ENCODE assay signal across 9 mouse cellular contexts in the genomic region with DNA sequence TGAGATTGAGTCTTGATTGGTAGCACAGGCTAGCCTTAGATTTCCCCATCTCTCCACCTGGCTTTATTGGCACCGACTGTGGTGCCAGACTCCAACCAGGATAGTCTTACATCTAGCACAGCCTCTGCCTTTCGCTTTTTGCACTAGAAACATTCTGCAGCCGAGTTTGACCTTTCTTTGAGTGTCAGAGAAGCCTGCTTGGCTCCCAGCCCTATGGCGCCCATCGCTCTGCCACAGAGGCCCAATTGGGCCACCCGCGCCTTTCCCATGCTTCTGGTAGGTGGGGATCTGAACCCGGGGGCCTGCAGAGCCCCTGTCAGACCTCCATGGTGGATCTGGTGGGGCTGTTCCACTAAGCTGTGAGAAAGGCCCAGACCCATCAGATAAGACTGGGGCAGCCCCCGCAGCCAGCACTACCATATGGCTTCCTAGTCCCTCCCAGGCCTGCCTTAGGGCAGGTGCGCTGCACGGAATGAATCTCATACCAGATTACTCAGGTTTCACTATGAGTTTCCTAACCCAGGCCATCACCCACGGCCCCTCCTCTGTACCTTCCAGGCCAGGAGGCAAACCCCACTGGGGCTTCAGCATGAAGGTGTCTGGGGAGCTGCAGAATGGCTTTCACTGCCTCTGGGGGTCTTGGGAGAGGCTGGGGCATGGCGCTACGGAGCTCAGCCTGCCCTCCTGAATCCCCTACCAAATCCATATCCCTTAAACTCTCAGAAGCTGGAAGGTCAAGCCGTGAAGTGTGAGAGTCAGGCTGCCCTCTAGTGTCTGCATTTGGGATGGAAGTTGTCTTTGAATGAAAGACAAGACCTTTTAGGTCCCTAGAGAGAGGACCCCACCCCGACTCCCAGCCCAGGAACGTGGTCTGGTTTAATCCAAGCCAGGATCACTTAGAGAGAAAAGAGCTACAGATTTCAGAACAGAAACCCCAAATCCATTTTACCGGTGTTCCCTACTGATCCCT. TPM values are rescaled to one million over a fixed set of nuclear protein-coding genes. Genes with fewer than 3 reads are reported as not detected.
DNase-seq lines count a peak whose midpoint lies in the region; ATAC-seq and TF ChIP-seq lines count a peak whose summit lies in the region.
"Had no signal": no experiment of that assay in that cellular context is flagged by ENCODE, and none has a peak within 500 bp of the region (broad histone marks: within the 10 kb centered on the region; RNA-seq: fewer than 3 reads in every experiment).

No protein-coding gene starts in this region.

- H3K9ac ChIP-seq in liver, embryonic 14.5 days (replicated peaks): no peak overlapping the region
- H3K9ac ChIP-seq: limb, embryonic 15.5 days had no signal

- H3K36me3 ChIP-seq in liver, embryonic 14.5 days (replicated peaks; ENCODE audit: control insufficient read depth, insufficient read depth, low read depth): no peaks in the 10 kb centered on the region
- H3K36me3 ChIP-seq: limb, embryonic 15.5 days had no signal

- ATAC-seq in liver, embryonic 14.5 days (ENCODE audit: insufficient read depth): no peak
- no peak for ATAC-seq in erythroblast, adult 5-6 weeks (replicated peaks; ENCODE audit: low FRiP score, poor library complexity, severe bottlenecking)

- no peaks in the 10 kb centered on the region for H3K4me1 ChIP-seq in liver, embryonic 14.5 days (replicated peaks; ENCODE audit: control insufficient read depth in 2 of 2, insufficient read depth in 2 of 2, low read length in 1 of 2)

- H3K4me3 ChIP-seq in liver, embryonic 14.5 days (ENCODE audit: insufficient read depth in 1 of 2, low read depth in 2 of 2, low read length in 2 of 2): no peak overlapping the region
- H3K4me3 ChIP-seq: limb, embryonic 15.5 days had no signal

- H3K27me3 ChIP-seq in liver, embryonic 14.5 days (ENCODE audit: control insufficient read depth, insufficient read depth, low read length): no peaks in the 10 kb centered on the region

- TF ChIP-seq CTCF in liver, embryonic 14.5 days (IDR thresholded peaks at IDR 0.05; ENCODE audit: low read depth): peak; percentile 52

- peak; percentile 27 for DNase-seq in gastrocnemius, adult 18-20 months (ENCODE audit: low spot score)
- DNase-seq in gastrocnemius, postnatal 25 days: no peak
- DNase-seq in thymus, postnatal 14 days: peak; percentile 12
- DNase-seq in thymus, postnatal 10 days (ENCODE audit: low spot score in 2 of 2): no peak
- DNase-seq in embryo, embryonic 11 days: peak; percentile 68
- DNase-seq in liver, embryonic 14.5 days (ENCODE audit: low read depth in 3 of 3, low spot score in 3 of 3): no peak
- no peak for DNase-seq in cerebellum, adult 8-10 months

- no peak for TF ChIP-seq EP300 in liver, embryonic 14.5 days (IDR thresholded peaks at IDR 0.05; ENCODE audit: low read depth)

- no peak overlapping the region for H3K27ac ChIP-seq in liver, embryonic 14.5 days
- H3K27ac ChIP-seq: limb, embryonic 15.5 days had no signal

- WGBS in liver, embryonic 14.5 days (ENCODE audit: insufficient replicate concordance): 37% methylated on average over 18 of the region's 18 CpGs

- no peaks in the 10 kb centered on the region for H3K9me3 ChIP-seq in liver, embryonic 14.5 days (ENCODE audit: control insufficient read depth, low read length)
- H3K9me3 ChIP-seq: limb, embryonic 15.5 days had no signal

- H3K4me2 ChIP-seq in liver, embryonic 14.5 days (ENCODE audit: low read depth): no peak overlapping the region
- H3K4me2 ChIP-seq: limb, embryonic 15.5 days had no signal

RNA-seq across cellular contexts. Expression of a gene that starts 9.5 kb away (rescaled TPM):
- 1 to 10 TPM in 1 of 2 experiments, under 1 TPM in 1; 0.75 to 1.9 TPM for total RNA-seq in gastrocnemius, adult 18-20 months (2021)
- total RNA-seq in gastrocnemius, postnatal 25 days (2021): 1 to 10 TPM in 1 of 2 experiments, under 1 TPM in 1; 0.31 to 7.7 TPM
- 0.22 and 0.27 TPM in 2 replicates for polyA plus RNA-seq in liver, embryonic 14.5 days (2012; rRNA removed)
- polyA plus RNA-seq in liver, embryonic 14.5 days (2014; fragmentation: Nextera tagmentation; extraction: Ambion mirVana): 0.29 and 0.38 TPM in 2 replicates
- total RNA-seq in erythroblast, adult 5-6 weeks (2015; ENCODE audit: low replicate concordance): not detected in 2 replicates
- not detected in 2 replicates for total RNA-seq in erythroblast, adult 5-6 weeks (2017; ENCODE audit: low replicate concordance)

RNA-seq across cellular contexts. Expression of a gene that starts 38.6 kb away (rescaled TPM):
- total RNA-seq in gastrocnemius, adult 18-20 months (2021): 1 to 10 TPM; 5.8 to 6.1 TPM
- 1 to 10 TPM; 7.6 to 8.2 TPM for total RNA-seq in gastrocnemius, postnatal 25 days (2021)
- 0.66 and 1.00 TPM in 2 replicates for polyA plus RNA-seq in liver, embryonic 14.5 days (2012; rRNA removed)
- 0.19 and 0.37 TPM in 2 replicates for polyA plus RNA-seq in liver, embryonic 14.5 days (2014; fragmentation: Nextera tagmentation; extraction: Ambion mirVana)
- not detected in 2 replicates for total RNA-seq in erythroblast, adult 5-6 weeks (2015; ENCODE audit: low replicate concordance)
- not detected in 2 replicates for total RNA-seq in erythroblast, adult 5-6 weeks (2017; ENCODE audit: low replicate concordance)

RNA-seq across cellular contexts. Expression of a gene that starts 57.6 kb away (rescaled TPM):
- 1 to 10 TPM; 3.6 to 6.7 TPM for total RNA-seq in gastrocnemius, adult 18-20 months (2021)
- total RNA-seq in gastrocnemius, postnatal 25 days (2021): 10 to 100 TPM in 1 of 2 experiments, 1 to 10 TPM in 1; 2.1 to 19.6 TPM
- 15.0 and 18.2 TPM in 2 replicates for polyA plus RNA-seq in liver, embryonic 14.5 days (2012; rRNA removed)
- polyA plus RNA-seq in liver, embryonic 14.5 days (2014; fragmentation: Nextera tagmentation; extraction: Ambion mirVana): 6.5 and 7.1 TPM in 2 replicates
- 11.5 and 20.9 TPM in 2 replicates for total RNA-seq in erythroblast, adult 5-6 weeks (2015; ENCODE audit: low replicate concordance)
- 3.5 and 5.7 TPM in 2 replicates for total RNA-seq in erythroblast, adult 5-6 weeks (2017; ENCODE audit: low replicate concordance)

Comparison
In these comparisons a context has a peak if more than half of its experiments do, and no peak if none do; other contexts are left out.
1. DNase-seq: peak in gastrocnemius, adult 18-20 months (single experiment), thymus, postnatal 14 days (single experiment) and embryo, embryonic 11 days (single experiment); none in gastrocnemius, postnatal 25 days (single experiment), thymus, postnatal 10 days (0 of 2), liver, embryonic 14.5 days (0 of 3) and cerebellum, adult 8-10 months (single experiment).
2. RNA of a gene that starts 38.6 kb away (total RNA-seq): 7.6 to 8.2 TPM in gastrocnemius, postnatal 25 days and 5.8 to 6.1 TPM in gastrocnemius, adult 18-20 months; not detected in erythroblast, adult 5-6 weeks; every median in the first group is over 4 times any median in the second.